Mouse (Mus musculus): ENCODE results near the gene Ccer2.

Gene Ccer2

GRCm38 (mm10) chr7:28756079-28756478 lies at the start of gene Ccer2:
Gene Ccer2 (plus strand): TSS chr7:28756174.
- DNase-seq (ENCODE audit: low read depth, low spot score): no peak

DNA sequence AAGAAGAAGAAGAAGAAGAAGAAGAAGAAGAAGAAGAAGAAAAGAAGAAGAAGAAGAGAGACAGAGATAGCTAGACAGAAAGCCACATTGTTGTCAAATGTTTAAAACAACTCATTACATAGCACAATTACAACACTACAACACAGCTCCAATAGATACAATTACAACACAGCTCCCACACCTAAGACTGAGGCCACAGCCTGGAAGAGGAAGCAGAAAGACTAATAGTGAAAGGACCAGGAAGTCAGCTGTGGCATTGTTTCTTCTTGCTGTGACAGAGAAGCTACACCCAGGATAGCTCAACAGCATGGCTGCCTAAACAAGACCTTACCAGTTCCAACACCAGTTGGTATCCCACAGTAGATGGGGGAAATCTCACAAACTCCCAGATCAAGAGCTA lies 46.5 kb upstream of the Ccer2 start:
- DNase-seq (ENCODE audit: low read depth, low spot score): no peak

DNA sequence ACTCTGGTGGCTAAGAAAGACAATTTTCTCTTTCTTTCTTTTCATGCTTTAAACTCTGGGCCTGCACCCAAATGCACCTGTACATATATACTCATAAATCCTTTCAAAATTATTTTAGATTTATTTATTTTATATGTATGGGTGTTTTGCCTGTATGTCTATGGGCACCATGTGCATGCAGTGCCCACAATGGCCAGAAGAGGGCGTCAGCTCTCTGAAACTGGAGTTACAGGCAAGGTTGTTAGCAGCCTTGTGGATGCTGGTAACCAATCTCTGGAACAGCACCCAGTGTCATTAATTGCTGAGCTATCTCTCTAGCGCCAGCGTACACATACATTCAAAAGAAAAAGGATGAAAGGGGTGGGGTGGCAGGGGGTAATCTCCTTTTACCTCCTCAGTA lies 45.0 kb upstream of the Ccer2 start:
- no peak for DNase-seq (ENCODE audit: low read depth, low spot score)

GRCm38 (mm10) chr7:28714667-28715066 lies 41.3 kb upstream of the Ccer2 start:
- DNase-seq (ENCODE audit: low read depth, low spot score): no peak

GRCm38 (mm10) chr7:28715598-28715997 lies 40.4 kb upstream of the Ccer2 start:
- peak; percentile 30 for DNase-seq (ENCODE audit: low read depth, low spot score)

DNA sequence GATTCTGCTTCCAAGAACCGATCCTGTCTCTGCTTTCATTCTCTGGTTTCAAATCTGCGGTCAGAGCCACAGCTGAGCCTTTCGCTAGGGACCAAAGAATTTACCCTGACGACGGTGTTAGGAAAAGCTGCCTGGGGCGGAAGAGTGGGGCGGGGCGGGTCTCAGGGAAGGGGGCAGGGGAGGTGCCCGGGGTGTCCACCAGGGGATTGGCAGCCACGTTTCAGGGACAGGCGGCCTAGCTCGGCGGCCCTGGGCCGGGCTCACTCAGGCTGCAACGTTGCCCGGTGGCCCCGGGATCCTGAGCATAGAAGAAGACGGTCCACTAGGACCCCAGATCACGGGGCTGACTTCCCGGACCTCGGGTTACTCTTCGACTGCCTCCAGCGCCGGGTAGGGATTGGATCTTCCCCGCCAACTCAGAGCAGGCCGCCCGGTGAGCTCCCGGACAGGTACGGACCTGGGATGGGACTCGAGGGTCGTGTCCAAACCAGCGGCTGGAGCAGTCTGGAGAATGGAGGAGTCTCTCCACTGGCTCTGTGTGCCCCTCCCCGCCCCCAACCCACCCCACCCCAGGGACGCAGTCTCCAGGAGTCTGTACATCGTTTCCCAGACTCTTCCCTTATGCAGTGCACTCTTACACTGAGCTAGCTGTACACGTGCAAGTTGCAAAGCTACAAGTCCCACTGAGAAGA lies 39.2 kb upstream of the Ccer2 start, which contains the start of gene Fbxo17:
Gene Fbxo17 (plus strand): TSS at position 215 of the 692 bp plus-strand sequence.
- peak; percentile 80 for DNase-seq (ENCODE audit: low read depth, low spot score)

- no peak for DNase-seq (ENCODE audit: low read depth, low spot score)
These were observed 38.2 kb upstream of the Ccer2 start for GRCm38 (mm10) chr7:28717726-28718125.

DNA sequence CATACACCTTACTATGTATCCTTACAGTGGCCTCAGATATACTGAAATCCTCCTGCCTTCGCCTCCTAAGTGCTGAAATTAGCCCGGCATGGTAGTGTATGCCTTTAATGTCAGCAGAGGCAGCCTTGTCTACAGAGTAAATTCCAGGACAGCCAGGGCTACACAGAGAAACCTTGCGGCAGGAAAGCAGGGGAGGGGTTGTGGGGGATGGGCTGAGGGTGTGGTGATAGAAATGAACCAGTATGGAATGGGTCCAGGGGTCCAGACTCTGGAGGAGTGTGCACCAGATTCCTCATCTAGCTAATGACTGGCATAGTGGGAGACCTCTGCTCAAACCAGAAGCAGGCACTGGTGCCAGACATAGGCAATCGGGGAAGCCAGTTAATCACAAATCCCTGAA lies 36.8 kb upstream of the Ccer2 start:
- no peak for DNase-seq (ENCODE audit: low read depth, low spot score)

- DNase-seq (ENCODE audit: low read depth, low spot score): no peak
These were observed 36.3 kb upstream of the Ccer2 start for GRCm38 (mm10) chr7:28719650-28720049.

GRCm38 (mm10) chr7:28720753-28721537 lies 35.0 kb upstream of the Ccer2 start:
- peak; percentile 68 for DNase-seq (ENCODE audit: low read depth, low spot score)

DNA sequence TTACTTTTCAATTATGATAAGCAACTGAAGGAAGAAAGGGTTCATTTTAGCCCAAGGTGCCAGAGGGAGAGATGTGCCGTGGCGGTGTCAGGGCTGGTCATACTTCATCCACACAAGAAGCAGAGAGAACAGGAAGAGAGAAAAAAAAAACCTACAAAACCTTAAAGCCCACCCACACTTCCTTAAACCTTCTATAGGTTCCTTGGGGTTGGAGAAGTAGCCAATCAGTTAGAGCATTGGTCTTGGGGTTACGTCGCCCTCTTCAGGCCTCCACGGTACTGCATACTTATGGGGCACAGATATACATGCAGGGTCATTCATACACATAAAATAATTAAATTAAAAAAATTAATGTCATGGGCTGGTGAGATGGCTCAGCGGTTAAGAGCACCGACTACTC lies 33.9 kb upstream of the Ccer2 start:
- DNase-seq (ENCODE audit: low read depth, low spot score): no peak

- peak; percentile 23 for DNase-seq (ENCODE audit: low read depth, low spot score)
These were observed 31.4 kb upstream of the Ccer2 start for GRCm38 (mm10) chr7:28724613-28725012.

GRCm38 (mm10) chr7:28726600-28726999 lies 29.4 kb upstream of the Ccer2 start:
- DNase-seq (ENCODE audit: low read depth, low spot score): peak; percentile 67

DNA sequence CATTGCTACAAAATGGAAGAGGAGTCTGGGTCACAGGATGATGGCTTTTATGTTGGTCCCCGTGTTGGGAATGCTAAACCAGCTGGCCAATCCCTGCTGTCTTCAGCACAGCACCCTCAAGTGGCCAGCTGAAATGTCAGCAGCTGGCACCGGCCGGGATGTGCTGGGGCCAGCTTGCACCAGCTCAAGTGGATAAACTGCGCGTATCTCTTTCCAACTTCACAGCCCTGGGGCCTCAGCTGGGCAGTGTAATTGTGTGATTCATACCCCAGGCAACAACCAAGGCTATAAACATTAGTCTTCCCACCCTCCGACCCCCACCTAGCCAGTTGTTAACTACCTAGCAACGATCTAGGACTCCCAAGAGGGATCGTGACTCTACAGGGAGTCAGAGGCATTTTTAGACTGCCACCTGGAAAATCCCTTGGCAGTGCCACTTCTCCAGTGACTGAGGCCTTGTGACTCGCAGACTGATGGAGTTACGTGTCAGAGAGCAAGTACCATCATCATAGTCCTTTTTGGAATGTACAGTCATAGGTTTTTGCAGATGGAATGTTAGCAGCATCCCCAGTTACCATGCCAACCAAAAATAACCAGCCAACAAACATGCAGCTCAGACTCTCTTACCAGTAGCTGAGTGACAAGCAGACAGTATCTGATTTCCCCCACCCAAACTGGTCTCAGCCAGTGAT lies 28.2 kb upstream of the Ccer2 start:
- peak; percentile 74 for DNase-seq (ENCODE audit: low read depth, low spot score)

GRCm38 (mm10) chr7:28732341-28733142 lies 23.4 kb upstream of the Ccer2 start:
- DNase-seq (ENCODE audit: low read depth, low spot score): no peak

DNA sequence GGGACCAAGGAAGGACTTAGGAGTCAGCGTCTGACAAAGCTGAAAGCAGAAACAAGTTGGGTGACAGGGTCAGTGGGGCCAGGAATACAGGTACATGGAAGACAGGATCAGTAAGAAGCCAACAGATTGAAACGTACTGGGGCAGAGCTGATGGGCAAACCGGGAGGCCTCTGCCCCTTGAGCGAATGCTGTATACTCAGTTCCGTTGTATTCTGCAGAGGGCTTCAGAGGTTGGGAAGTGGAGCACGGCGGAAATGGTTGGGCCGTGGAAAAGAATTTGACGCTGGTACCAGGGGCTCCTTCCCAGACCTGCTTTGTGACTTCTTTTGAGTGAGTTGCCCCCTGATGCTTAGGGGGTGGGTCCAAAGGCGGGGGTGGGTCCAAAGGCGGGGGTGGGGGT lies 22.8 kb upstream of the Ccer2 start:
- no peak for DNase-seq (ENCODE audit: low read depth, low spot score)

GRCm38 (mm10) chr7:28735701-28736100 lies 20.3 kb upstream of the Ccer2 start:
- DNase-seq (ENCODE audit: low read depth, low spot score): no peak

DNA sequence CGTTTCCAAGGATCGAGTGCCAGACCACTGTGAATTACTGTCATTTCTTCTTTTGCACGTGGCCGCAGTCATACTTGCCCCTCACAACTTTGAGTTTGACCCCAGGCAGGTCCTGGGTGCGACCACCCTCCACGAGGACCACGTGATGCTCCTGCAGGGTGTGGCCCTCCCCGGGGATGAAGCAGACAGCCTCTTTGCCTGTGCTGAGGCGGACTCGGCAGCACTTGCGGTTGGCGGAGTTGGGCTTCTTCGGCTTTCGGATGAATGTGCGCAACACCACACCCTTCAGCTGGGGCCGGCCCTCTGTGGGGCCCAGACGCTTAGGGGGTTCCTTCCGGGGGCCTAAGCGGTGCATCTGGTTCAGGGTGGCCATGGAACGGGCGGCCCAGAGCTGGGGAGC lies 16.1 kb upstream of the Ccer2 start:
- no peak for DNase-seq (ENCODE audit: low read depth, low spot score)

GRCm38 (mm10) chr7:28740949-28741348 lies 15.0 kb upstream of the Ccer2 start:
- DNase-seq (ENCODE audit: low read depth, low spot score): peak; percentile 36

- no peak for DNase-seq (ENCODE audit: low read depth, low spot score)
These were observed 14.6 kb upstream of the Ccer2 start for GRCm38 (mm10) chr7:28741368-28741708.

DNA sequence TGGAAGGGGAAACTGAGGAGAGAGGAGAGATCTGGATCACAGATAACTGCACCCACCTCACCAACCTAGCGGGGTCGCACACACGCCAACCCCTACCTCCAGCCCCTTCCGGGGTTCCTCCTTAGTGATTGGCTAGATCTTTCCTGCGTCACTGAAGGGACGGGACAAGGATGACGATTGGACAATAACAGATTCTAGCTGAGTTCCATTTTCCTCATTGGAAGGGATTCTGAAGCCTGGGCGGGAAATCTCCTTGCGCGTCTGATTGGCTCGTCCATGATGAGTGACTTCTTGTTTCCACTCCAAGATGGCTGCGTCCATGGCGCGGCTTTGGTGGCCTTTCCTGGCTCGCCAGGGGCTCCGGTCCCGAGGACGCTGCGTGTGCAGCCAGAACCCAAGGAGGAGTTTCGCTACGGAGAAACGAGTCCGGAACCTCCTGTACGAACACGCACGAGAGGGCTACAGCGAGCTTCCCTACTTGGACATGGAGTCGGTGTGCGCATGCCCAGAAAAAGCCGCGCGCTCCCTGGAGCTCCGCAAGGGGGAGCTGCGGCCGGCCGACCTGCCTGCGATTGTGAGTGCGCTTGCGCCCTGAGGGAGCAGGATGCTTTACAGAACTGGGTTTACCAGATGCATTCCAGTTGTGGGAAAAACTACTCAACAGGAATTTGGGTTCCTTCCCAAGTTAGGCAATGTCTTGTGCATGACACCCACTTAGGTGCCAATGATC lies 14.1 kb upstream of the Ccer2 start, which contains the start of the genes Mrps12 and Sars2:
Gene Mrps12 (minus strand): TSS at position 112 of the 730 bp plus-strand sequence.
Gene Sars2 (plus strand): TSS at position 284 of the 730 bp plus-strand sequence.
- DNase-seq (ENCODE audit: low read depth, low spot score): peak; percentile 98

Measured in 3T3-L1 (cell line).